Mouse (Mus musculus) liver, postnatal 0 days (tissue): ENCODE measurements around the gene Slc6a21. TPM values are rescaled to one million over a fixed set of nuclear protein-coding genes. Genes with fewer than 3 reads are reported as not detected.

Experiments used
- ATAC-seq: fragments of 200-750 bp; cut with Nextera tagmentation; 2 replicates; pipeline ENCODE4 v1.8.0; 2017; ENCODE audit warnings: mild to moderate bottlenecking, moderate library complexity
- DNase-seq: peaks from one replicate; pipeline ENCODE4 v3.0.0-alpha.2; 2016
- H3K27ac ChIP-seq: fragments of 300-500 bp; sonication (generic); 2 replicates; pipeline ENCODE4 v1.5.1; 2014; ENCODE audit warnings: antibody characterized with exemption, moderate library complexity, mild to moderate bottlenecking, low read depth
- H3K27me3 ChIP-seq: fragments of 300-500 bp; sonication (generic); 2 replicates; pipeline ENCODE4 v1.6.1; 2014; ENCODE audit warnings: low read length, control low read depth, mixed read lengths; ENCODE audit not compliant: insufficient read depth
- H3K36me3 ChIP-seq: fragments of 300-500 bp; sonication (generic); replicated peaks from 2 replicates; pipeline ENCODE4 v1.6.1; 2014; ENCODE audit warnings: mild to moderate bottlenecking, control low read depth, low read length, moderate library complexity, mixed read lengths; ENCODE audit not compliant: insufficient read depth
- H3K4me1 ChIP-seq: fragments of 300-500 bp; sonication (generic); 2 replicates; pipeline ENCODE4 v1.6.1; 2014; ENCODE audit warnings: antibody characterized with exemption, mild to moderate bottlenecking, control low read depth; ENCODE audit not compliant: insufficient read depth
- H3K4me2 ChIP-seq: fragments of 300-500 bp; sonication (generic); 2 replicates; pipeline ENCODE4 v1.6.1; 2014; ENCODE audit warnings: low read depth, mild to moderate bottlenecking, low read length, moderate library complexity, mixed read lengths
- H3K4me3 ChIP-seq: fragments of 300-500 bp; sonication (generic); 2 replicates; pipeline ENCODE4 v1.5.1; 2014; ENCODE audit warnings: low read depth, low read length
- H3K9ac ChIP-seq: fragments of 300-500 bp; sonication (generic); replicated peaks from 2 replicates; pipeline ENCODE4 v1.6.1; 2014; ENCODE audit warnings: mild to moderate bottlenecking, moderate library complexity
- H3K9me3 ChIP-seq: fragments of 300-500 bp; sonication (generic); 2 replicates; pipeline ENCODE4 v1.6.1; 2016; ENCODE audit warnings: mild to moderate bottlenecking, control low read depth, low read length, mixed read lengths
- CTCF ChIP-seq: sonication (generic); IDR thresholded peaks from 2 replicates; pipeline ENCODE4 v1.5.1; 2016; ENCODE audit warnings: antibody characterized with exemption, low read depth
- EP300 ChIP-seq: IDR thresholded peaks from 2 replicates; pipeline ENCODE4 v1.6.1; 2016; ENCODE audit warnings: antibody characterized with exemption, low read depth, mild to moderate bottlenecking
- WGBS: fragments of 180-500 bp; shearing (Covaris S2); extraction: QIAGEN DNeasy Blood & Tissue Kit; methylation state at CpG from one replicate; pipeline ENCODE4 v1.1.7; 2014; ENCODE audit not compliant: insufficient replicate concordance; 5-methylcytosine and 5-hydroxymethylcytosine counted together
- polyA plus RNA-seq: library from polyadenylated mRNA; unstranded; fragments of >200 nt; fragmentation: Nextera tagmentation; extraction: Ambion mirVana; gene quantifications from 2 replicates; pipeline ENCODE4 v1.2.1, GENCODE M21; 2015

Gene Slc6a21
- polyA plus RNA-seq, 1 experiment from 2014 or later = 0.43 TPM

DNA sequence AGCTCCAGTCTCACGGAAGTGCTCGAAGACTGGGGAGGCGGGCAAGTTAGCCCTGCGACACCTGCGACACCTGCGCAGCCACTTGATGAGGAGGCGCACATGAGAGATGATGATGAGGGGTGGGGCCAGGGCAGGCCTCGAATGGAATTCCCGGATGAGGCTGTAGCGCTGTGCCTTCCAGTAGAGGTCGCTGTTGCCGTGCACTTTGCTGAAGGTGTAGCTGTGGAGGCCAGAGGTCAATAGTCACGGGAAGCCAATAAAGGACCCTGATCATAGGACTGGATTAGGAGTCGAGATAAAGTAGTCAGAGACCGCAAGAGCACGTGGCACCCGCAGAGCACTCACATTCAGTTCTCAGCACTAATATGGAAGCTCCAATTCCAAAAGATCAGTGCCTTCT lies 28.0 kb downstream of the Slc6a21 start:
- DNase-seq (peak; percentile 82), ATAC-seq (peak; percentile 83)
- WGBS = 9% methylated on average over 17 of the region's 17 CpGs
- Histone ChIP-seq H3K9ac (no peak overlapping the region), H3K4me3 (no peak overlapping the region), H3K27me3 (0 out of 2 replicates have a peak, but pooled peaks cover 3% of the 10 kb centered on the region), H3K36me3 (no peaks in the 10 kb centered on the region), H3K9me3 (no peaks in the 10 kb centered on the region), H3K4me1 (no peaks in the 10 kb centered on the region), H3K27ac (no peak overlapping the region), H3K4me2 (peak overlapping the region; percentile 24; the same call in 1 of the 2 replicates)
- TF ChIP-seq EP300 (no peak), CTCF (peak; percentile 87)

GRCm38 (mm10) chr7:45308551-45309240 lies 31.4 kb downstream of the Slc6a21 start:
- 34% methylated on average over 15 of the region's 15 CpGs for WGBS
- Histone ChIP-seq H3K4me2 (no peak overlapping the region), H3K36me3 (no peaks in the 10 kb centered on the region), H3K4me1 (no peaks in the 10 kb centered on the region), H3K27ac (no peak overlapping the region), H3K27me3 (no peaks in the 10 kb centered on the region), H3K4me3 (no peak overlapping the region), H3K9ac (no peak overlapping the region), H3K9me3 (no peaks in the 10 kb centered on the region)
- no peak for ATAC-seq
- TF ChIP-seq EP300 (no peak), CTCF (no peak)
- DNase-seq = no peak

DNA sequence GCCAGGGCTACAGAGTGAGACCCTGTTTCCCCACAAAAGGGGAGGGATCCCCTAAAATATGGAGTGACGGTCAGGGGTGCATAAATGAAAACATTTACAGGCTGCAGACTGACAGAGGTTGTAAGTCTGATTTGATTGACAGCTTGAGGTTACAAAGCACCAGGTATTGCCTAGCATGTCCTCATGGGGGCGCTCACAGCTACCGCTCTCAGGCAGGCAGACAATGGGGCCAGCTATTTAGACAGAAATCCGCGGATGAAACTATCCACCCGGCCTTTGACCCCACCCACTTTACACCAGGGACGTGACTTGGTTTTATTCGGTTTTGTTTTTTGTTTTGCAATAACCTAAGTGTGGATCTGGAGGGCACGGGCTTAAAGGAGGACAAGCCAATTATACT lies 32.1 kb downstream of the Slc6a21 start:
- no peaks in the 10 kb centered on the region for H3K9me3 ChIP-seq
- H3K9ac ChIP-seq = no peak overlapping the region
- ATAC-seq (0 out of 2 replicates have a peak, but pooled peaks have one; percentile 34), DNase-seq (peak; percentile 70)
- WGBS = 16% methylated on average over 9 of the region's 9 CpGs
- no peak overlapping the region for H3K4me3 ChIP-seq
- no peak for TF ChIP-seq EP300
- TF ChIP-seq CTCF = peak; percentile 73
- no peak overlapping the region for H3K4me2 ChIP-seq
- H3K27me3 ChIP-seq = no peaks in the 10 kb centered on the region
- no peak overlapping the region for H3K27ac ChIP-seq
- no peaks in the 10 kb centered on the region for H3K4me1 ChIP-seq
- H3K36me3 ChIP-seq = no peaks in the 10 kb centered on the region

DNA sequence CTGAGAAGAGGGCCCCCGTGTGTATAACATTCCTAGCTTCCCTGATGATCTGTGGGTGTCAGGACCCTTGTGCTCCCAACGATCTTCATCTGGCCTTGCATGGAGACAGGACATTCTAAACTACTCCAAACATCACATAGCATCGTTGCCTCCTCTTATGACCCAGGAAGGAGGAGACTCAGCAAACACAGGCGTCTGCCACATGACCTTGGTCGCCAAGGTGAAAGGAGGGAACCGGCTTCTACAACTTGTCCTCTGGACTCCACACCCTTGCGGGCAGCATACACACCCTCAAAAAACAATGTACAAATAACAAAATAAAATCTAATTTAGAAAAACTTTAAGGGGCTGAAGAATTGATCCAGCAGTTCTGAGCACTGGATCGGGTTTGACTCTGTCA lies 34.7 kb downstream of the Slc6a21 start:
- no peak overlapping the region for H3K4me3 ChIP-seq
- no peak overlapping the region for H3K27ac ChIP-seq
- ATAC-seq = no peak

DNA sequence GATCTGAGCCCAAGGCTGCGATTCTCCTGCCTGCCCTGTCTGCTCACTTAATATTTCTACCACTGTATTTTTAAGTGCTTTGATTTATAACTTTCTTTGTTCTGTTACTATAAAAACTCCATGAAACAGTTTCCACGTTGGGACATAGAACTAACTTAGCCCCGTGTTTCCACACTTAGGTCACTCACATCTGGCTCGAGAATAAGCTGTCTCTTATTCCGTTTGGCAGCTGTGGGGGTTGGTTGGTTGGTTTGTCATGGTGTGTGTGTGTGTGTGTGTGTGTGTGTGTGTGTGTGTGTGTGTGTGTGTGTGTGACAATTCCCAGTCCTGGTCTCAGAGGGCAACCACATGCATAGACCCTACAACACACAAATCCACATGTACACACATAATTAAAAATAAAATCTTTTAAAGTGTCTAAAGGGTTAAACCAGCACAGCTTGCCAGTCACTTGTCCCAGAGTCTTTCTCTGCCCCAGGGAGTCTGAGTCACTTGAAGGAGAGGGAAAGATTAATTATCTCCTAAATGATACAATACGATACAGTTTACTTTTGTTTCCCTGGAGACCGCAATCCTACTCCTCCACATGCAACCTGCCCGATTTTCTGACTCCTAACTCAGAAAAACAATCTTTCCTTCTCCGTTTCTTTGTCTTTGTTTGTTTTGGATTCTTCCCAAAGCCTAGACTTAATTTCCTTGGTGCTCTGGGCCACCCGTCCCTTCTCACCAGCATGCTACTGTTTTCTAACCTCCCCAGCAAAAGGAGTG lies 35.6 kb downstream of the Slc6a21 start:
- DNase-seq (no peak), ATAC-seq (no peak)
- Histone ChIP-seq H3K4me1 (no peaks in the 10 kb centered on the region), H3K9ac (no peak overlapping the region), H3K27ac (no peak overlapping the region), H3K9me3 (no peaks in the 10 kb centered on the region), H3K27me3 (no peaks in the 10 kb centered on the region), H3K4me2 (no peak overlapping the region), H3K4me3 (no peak overlapping the region), H3K36me3 (no peaks in the 10 kb centered on the region)
- 55% methylated on average over 10 of the region's 10 CpGs for WGBS
- TF ChIP-seq CTCF (no peak), EP300 (no peak)

More for the DNA sequence above, 34.7 kb downstream of the Slc6a21 start:
- Histone ChIP-seq H3K9me3 (no peaks in the 10 kb centered on the region), H3K27me3 (no peaks in the 10 kb centered on the region), H3K4me2 (no peak overlapping the region), H3K4me1 (no peaks in the 10 kb centered on the region), H3K9ac (no peak overlapping the region), H3K36me3 (no peaks in the 10 kb centered on the region)
- WGBS = 56% methylated on average over 8 of the region's 8 CpGs
- TF ChIP-seq CTCF = no peak
- no peak for TF ChIP-seq EP300
- DNase-seq = no peak

GRCm38 (mm10) chr7:45313495-45313894 lies 36.2 kb downstream of the Slc6a21 start:
- no peak overlapping the region for H3K9ac ChIP-seq
- H3K4me1 ChIP-seq = no peaks in the 10 kb centered on the region
- no peak overlapping the region for H3K4me3 ChIP-seq
- DNase-seq (no peak), ATAC-seq (no peak)
- no peaks in the 10 kb centered on the region for H3K27me3 ChIP-seq
- no peaks in the 10 kb centered on the region for H3K9me3 ChIP-seq
- H3K4me2 ChIP-seq = no peak overlapping the region
- H3K27ac ChIP-seq = no peak overlapping the region
- 54% methylated on average over 9 of the region's 9 CpGs for WGBS
- TF ChIP-seq EP300 (no peak), CTCF (no peak)
- no peaks in the 10 kb centered on the region for H3K36me3 ChIP-seq
